Comparison of ENCODE assay signal across 8 mouse cellular contexts in the genomic region with DNA sequence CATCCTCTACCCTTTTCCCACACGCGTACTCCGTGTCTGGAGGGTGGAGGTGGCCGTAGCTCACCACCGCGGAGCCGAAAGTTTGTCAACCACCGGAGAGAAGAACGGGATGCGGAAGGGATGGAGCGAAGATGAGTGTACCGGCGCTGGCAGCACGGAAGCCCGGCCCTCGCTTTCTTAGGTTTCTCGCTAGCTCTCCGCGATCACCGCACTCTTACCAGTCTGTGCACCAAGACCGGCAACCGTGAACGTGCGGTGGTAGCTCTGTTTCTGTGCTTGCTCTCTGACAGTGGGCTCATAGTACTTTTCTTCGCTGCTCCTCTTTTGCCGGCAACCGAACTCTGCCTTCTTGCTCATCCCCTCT. TPM values are rescaled to one million over a fixed set of nuclear protein-coding genes. Genes with fewer than 3 reads are reported as not detected.
A peak's percentile ranks its signal among the peaks of the same experiment; 100 is the strongest.
DNase-seq lines count a peak whose midpoint lies in the region; ATAC-seq and TF ChIP-seq lines count a peak whose summit lies in the region.

No protein-coding gene starts in this region.

- peak overlapping the region; percentile 93 for H3K9ac ChIP-seq in heart, embryonic 13.5 days
- H3K9ac ChIP-seq in ES-E14 (ENCODE audit: insufficient read depth, low read depth, low read length, poor library complexity, severe bottlenecking): peak overlapping the region; percentile 71
- peak overlapping the region; percentile 81 for H3K9ac ChIP-seq in forebrain, embryonic 16.5 days (replicated peaks; ENCODE audit: low read depth, low read length)
- peak overlapping the region; percentile 79 for H3K9ac ChIP-seq in liver, postnatal 0 days (replicated peaks)

- H3K4me1 ChIP-seq in heart, embryonic 13.5 days: peaks cover 78% of the 10 kb centered on the region
- no peaks in the 10 kb centered on the region for H3K4me1 ChIP-seq in ES-E14 (ENCODE audit: control insufficient read depth in 2 of 2, insufficient read depth in 2 of 2, low read length in 2 of 2, poor library complexity in 1 of 2)
- H3K4me1 ChIP-seq in forebrain, embryonic 16.5 days (replicated peaks; ENCODE audit: control insufficient read depth, insufficient read depth, low read length): peaks cover 24% of the 10 kb centered on the region
- peaks cover 18% of the 10 kb centered on the region for H3K4me1 ChIP-seq in liver, postnatal 0 days (ENCODE audit: insufficient read depth)

- no peaks in the 10 kb centered on the region for H3K9me3 ChIP-seq in heart, embryonic 13.5 days
- H3K9me3 ChIP-seq in ES-E14 (ENCODE audit: control insufficient read depth, insufficient read depth, low read depth, low read length): no peaks in the 10 kb centered on the region
- no peaks in the 10 kb centered on the region for H3K9me3 ChIP-seq in forebrain, embryonic 16.5 days (ENCODE audit: control insufficient read depth, low read length)
- no peaks in the 10 kb centered on the region for H3K9me3 ChIP-seq in liver, postnatal 0 days (ENCODE audit: low read length)

- peak overlapping the region; percentile 98 for H3K27ac ChIP-seq in heart, embryonic 13.5 days (replicated peaks)
- H3K27ac ChIP-seq in ES-E14 (ENCODE audit: insufficient read depth, low read depth, low read length, poor library complexity, severe bottlenecking): no peak overlapping the region
- peak overlapping the region; percentile 89 for H3K27ac ChIP-seq in forebrain, embryonic 16.5 days (ENCODE audit: low read length)
- H3K27ac ChIP-seq in liver, postnatal 0 days (ENCODE audit: low read depth): peak overlapping the region; percentile 82

- no peak for DNase-seq in heart, adult 11 months
- DNase-seq in ES-E14 (ENCODE audit: low read depth, low spot score): no peak
- no peak for DNase-seq in liver, postnatal 0 days
- no peak for DNase-seq in gastrocnemius, postnatal 36 days
- no peak for DNase-seq in thymus, postnatal 14 days
- no peak for DNase-seq in urinary bladder, postnatal 4 days (ENCODE audit: low spot score in 2 of 2)

- no peak for TF ChIP-seq EP300 in liver, postnatal 0 days (IDR thresholded peaks at IDR 0.05; ENCODE audit: low read depth)

- H3K4me3 ChIP-seq in heart, embryonic 13.5 days: peak overlapping the region; percentile 86
- peak overlapping the region; percentile 81 to 86 for H3K4me3 ChIP-seq in ES-E14 (ENCODE audit: insufficient read depth in 1 of 2, low read depth in 1 of 2, low read length in 2 of 2, poor library complexity in 1 of 2, severe bottlenecking in 1 of 2)
- peak overlapping the region; percentile 93 for H3K4me3 ChIP-seq in forebrain, embryonic 16.5 days (replicated peaks; ENCODE audit: low read length)
- H3K4me3 ChIP-seq in liver, postnatal 0 days (ENCODE audit: low read depth, low read length): peak overlapping the region; percentile 73

- no peaks in the 10 kb centered on the region for H3K36me3 ChIP-seq in heart, embryonic 13.5 days
- H3K36me3 ChIP-seq in ES-E14 (ENCODE audit: control insufficient read depth, insufficient read depth, low read length, poor library complexity, severe bottlenecking): no peaks in the 10 kb centered on the region
- no peaks in the 10 kb centered on the region for H3K36me3 ChIP-seq in forebrain, embryonic 16.5 days (ENCODE audit: control insufficient read depth, insufficient read depth)
- H3K36me3 ChIP-seq in liver, postnatal 0 days (replicated peaks; ENCODE audit: insufficient read depth, low read length): no peaks in the 10 kb centered on the region

- H3K27me3 ChIP-seq in heart, embryonic 13.5 days (replicated peaks): no peaks in the 10 kb centered on the region
- H3K27me3 ChIP-seq in forebrain, embryonic 16.5 days (replicated peaks; ENCODE audit: control insufficient read depth, insufficient read depth, low read length): no peaks in the 10 kb centered on the region
- H3K27me3 ChIP-seq in liver, postnatal 0 days (ENCODE audit: insufficient read depth, low read length): no peaks in the 10 kb centered on the region

- in situ Hi-C loops in ES-E14 (cut with MboI; ENCODE audit: low sequenced_read_pairs in 2 of 2, unreplicated experiment in 2 of 2): no loop called here

- WGBS in heart, embryonic 13.5 days: under 1% methylated on average over 27 of the region's 27 CpGs
- 0% methylated on average over 27 of the region's 27 CpGs for WGBS in forebrain, embryonic 16.5 days
- WGBS in liver, postnatal 0 days (ENCODE audit: insufficient replicate concordance): 0% methylated on average over 27 of the region's 27 CpGs

- TF ChIP-seq CTCF in liver, postnatal 0 days (IDR thresholded peaks at IDR 0.05; ENCODE audit: low read depth): no peak

- ATAC-seq in heart, embryonic 13.5 days (ENCODE audit: extremely low read depth, insufficient number of reproducible peaks, low FRiP score, low TSS enrichment): no peak
- peak; percentile 52; the same call in 1 of the 2 replicates for ATAC-seq in forebrain, embryonic 16.5 days
- no peak; the same call in 1 of the 2 replicates for ATAC-seq in liver, postnatal 0 days

- peak overlapping the region; percentile 90 for H3K4me2 ChIP-seq in heart, embryonic 13.5 days
- H3K4me2 ChIP-seq in forebrain, embryonic 16.5 days (ENCODE audit: low read length): peak overlapping the region; percentile 89
- peak overlapping the region; percentile 87 for H3K4me2 ChIP-seq in liver, postnatal 0 days (ENCODE audit: low read depth, low read length)

- intact Hi-C loops in gastrocnemius, postnatal 36 days (cut with DNase I): no loop called here

TF ChIP-seq in ES-E14, 5 proteins besides CTCF, POLR2A, EP300 and RAD21:
- TF ChIP-seq ZNF384 (IDR thresholded peaks at IDR 0.05; ENCODE audit: low read depth, low read length): no peak
TF ChIP-seq in ES-E14: peak in this region for 0.

RNA-seq across cellular contexts. Expression of a gene that starts 0.5 kb away (rescaled TPM):
- 42.5 and 47.2 TPM in 2 replicates for polyA plus RNA-seq in heart, embryonic 13.5 days (2015; fragmentation: Nextera tagmentation; extraction: Ambion mirVana)
- 10.5 and 17.4 TPM in 2 replicates for total RNA-seq in ES-E14 (2012; rRNA removed)
- polyA plus RNA-seq in forebrain, embryonic 16.5 days (2015; fragmentation: Nextera tagmentation; extraction: Ambion mirVana): 24.9 and 30.2 TPM in 2 replicates
- polyA plus RNA-seq in liver, postnatal 0 days (2015; fragmentation: Nextera tagmentation; extraction: Ambion mirVana): 13.2 and 15.1 TPM in 2 replicates
- total RNA-seq in gastrocnemius, postnatal 36 days (2021): 1 to 10 TPM; 8.1 to 9.7 TPM

RNA-seq across cellular contexts. Expression of a gene that starts 10.5 kb away (rescaled TPM):
- polyA plus RNA-seq in heart, embryonic 13.5 days (2015; fragmentation: Nextera tagmentation; extraction: Ambion mirVana): 0.05 and 0.06 TPM in 2 replicates
- total RNA-seq in ES-E14 (2012; rRNA removed): not detected in 2 replicates
- polyA plus RNA-seq in forebrain, embryonic 16.5 days (2015; fragmentation: Nextera tagmentation; extraction: Ambion mirVana): 0.06 TPM in 1 of 2 replicates, not detected in the other
- not detected in 2 replicates for polyA plus RNA-seq in liver, postnatal 0 days (2015; fragmentation: Nextera tagmentation; extraction: Ambion mirVana)
- 1 to 10 TPM; 6.6 to 7.5 TPM for total RNA-seq in gastrocnemius, postnatal 36 days (2021)
